Comparison of ENCODE assay signal across 19 mouse cellular contexts in the genomic region with DNA sequence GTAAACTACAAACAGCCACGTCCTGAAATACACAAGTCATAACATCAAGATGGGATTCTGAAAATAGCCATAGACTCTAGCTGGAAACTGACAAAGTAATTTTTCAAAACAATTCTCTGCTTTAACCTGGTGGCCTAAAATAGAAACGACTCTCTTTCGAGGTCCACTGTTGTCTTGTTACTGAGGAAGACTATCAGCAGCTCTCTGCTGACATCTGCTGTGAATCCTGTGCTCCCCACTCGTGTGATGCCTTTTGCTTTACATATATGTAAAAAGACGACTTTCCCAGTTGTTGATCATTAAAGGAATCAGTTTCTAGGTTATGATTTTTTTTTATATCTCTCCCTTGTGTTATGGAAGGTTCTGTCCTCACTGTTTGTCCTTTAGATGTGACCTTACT.
DNase-seq lines count a peak whose midpoint lies in the region; ATAC-seq and TF ChIP-seq lines count a peak whose summit lies in the region.
"Had no signal": no experiment of that assay in that cellular context is flagged by ENCODE, and none has a peak within 500 bp of the region (broad histone marks: within the 10 kb centered on the region; RNA-seq: fewer than 3 reads in every experiment).

No protein-coding gene starts in this region.

- no peak for DNase-seq in heart, adult 8-10 months (ENCODE audit: low spot score)
- DNase-seq in kidney, adult 2 months: no peak
- DNase-seq in kidney, adult 9 months: no peak
- DNase-seq in midbrain, postnatal 0 days (ENCODE audit: low spot score): peak; percentile 32
- DNase-seq in midbrain, embryonic 10.5 days (ENCODE audit: low spot score): no peak
- DNase-seq: adrenal gland, postnatal 14 days; cerebellum, adult 9-11 months; retina, postnatal 1 day had no signal

- TF ChIP-seq CTCF in kidney, adult 2 months (conservative IDR thresholded peaks at IDR 0.05; ENCODE audit: insufficient read depth, insufficient read length, low read depth, low read length): peak; percentile 32; the same call in 1 of the 2 replicates
- peak; percentile 63 for TF ChIP-seq CTCF in midbrain, postnatal 0 days (IDR thresholded peaks at IDR 0.05)

- H3K9ac ChIP-seq in heart, embryonic 13.5 days: peak overlapping the region; percentile 68; the same call in 1 of the 2 replicates
- no peak overlapping the region for H3K9ac ChIP-seq in midbrain, postnatal 0 days (replicated peaks; ENCODE audit: low read length, poor library complexity, severe bottlenecking)
- H3K9ac ChIP-seq: kidney, embryonic 15.5 days; limb, embryonic 13.5 days; lung, embryonic 15.5 days; midbrain, embryonic 12.5 days had no signal

- no peak for TF ChIP-seq POLR2A in kidney, adult 2 months (IDR thresholded peaks at IDR 0.05; ENCODE audit: low read depth, low read length)

- peaks cover 50% of the 10 kb centered on the region for H3K4me1 ChIP-seq in heart, embryonic 13.5 days
- H3K4me1 ChIP-seq in kidney, adult 2 months (ENCODE audit: control insufficient read depth, insufficient read depth, low read length): 0 out of 2 replicates have a peak, but pooled peaks cover 3% of the 10 kb centered on the region
- no peaks in the 10 kb centered on the region for H3K4me1 ChIP-seq in midbrain, postnatal 0 days (ENCODE audit: insufficient read depth, low read length)
- peaks cover 31% of the 10 kb centered on the region for H3K4me1 ChIP-seq in midbrain, embryonic 10.5 days
- H3K4me1 ChIP-seq: limb, embryonic 13.5 days had no signal

- H3K4me2 ChIP-seq in heart, embryonic 13.5 days: no peak overlapping the region
- H3K4me2 ChIP-seq in midbrain, postnatal 0 days (ENCODE audit: low read depth, low read length, poor library complexity, severe bottlenecking): no peak overlapping the region
- H3K4me2 ChIP-seq: kidney, embryonic 15.5 days; limb, embryonic 13.5 days; lung, embryonic 15.5 days; midbrain, embryonic 12.5 days had no signal

- H3K27me3 ChIP-seq in heart, embryonic 13.5 days (replicated peaks): no peaks in the 10 kb centered on the region
- H3K27me3 ChIP-seq in kidney, adult 2 months (replicated peaks; ENCODE audit: control insufficient read depth, insufficient read depth, low read length): no peaks in the 10 kb centered on the region
- H3K27me3 ChIP-seq in midbrain, postnatal 0 days (ENCODE audit: insufficient read depth, low read length): no peaks in the 10 kb centered on the region
- H3K27me3 ChIP-seq in midbrain, embryonic 10.5 days (ENCODE audit: low read depth, poor library complexity, severe bottlenecking): peaks cover 24% of the 10 kb centered on the region
- H3K27me3 ChIP-seq: kidney, embryonic 15.5 days; limb, embryonic 13.5 days; lung, embryonic 15.5 days had no signal

- ATAC-seq in heart, embryonic 13.5 days (ENCODE audit: extremely low read depth, insufficient number of reproducible peaks, low FRiP score, low TSS enrichment): no peak
- no peak for ATAC-seq in midbrain, postnatal 0 days (ENCODE audit: low FRiP score)
- ATAC-seq in megakaryocyte progenitor cell, adult 5-6 weeks (replicated peaks; ENCODE audit: poor library complexity): no peak
- ATAC-seq in megakaryocyte, adult 5-6 weeks (ENCODE audit: poor library complexity, severe bottlenecking): no peak
- ATAC-seq: CD4-positive, CD25-positive, alpha-beta regulatory T cell, adult 4 months; forebrain, embryonic 16.5 days; hindbrain, embryonic 16.5 days had no signal

- peaks cover 39% of the 10 kb centered on the region for H3K36me3 ChIP-seq in heart, embryonic 13.5 days
- peaks cover 3% of the 10 kb centered on the region; the same call in 1 of the 2 replicates for H3K36me3 ChIP-seq in kidney, adult 2 months (ENCODE audit: control insufficient read depth, insufficient read depth, low read length)
- 0 out of 2 replicates have a peak, but pooled peaks cover 9% of the 10 kb centered on the region for H3K36me3 ChIP-seq in midbrain, postnatal 0 days (ENCODE audit: insufficient read depth, low read length)
- peaks cover 57% of the 10 kb centered on the region for H3K36me3 ChIP-seq in midbrain, embryonic 10.5 days

- no peaks in the 10 kb centered on the region for H3K9me3 ChIP-seq in heart, embryonic 13.5 days
- H3K9me3 ChIP-seq in midbrain, postnatal 0 days (ENCODE audit: low read length): no peaks in the 10 kb centered on the region
- no peaks in the 10 kb centered on the region for H3K9me3 ChIP-seq in midbrain, embryonic 10.5 days (replicated peaks)
- H3K9me3 ChIP-seq: kidney, embryonic 15.5 days; limb, embryonic 13.5 days; lung, embryonic 15.5 days; midbrain, embryonic 12.5 days had no signal

- H3K4me3 ChIP-seq in heart, embryonic 13.5 days: no peak overlapping the region
- H3K4me3 ChIP-seq in kidney, adult 2 months (ENCODE audit: insufficient read depth, low read depth, low read length): no peak overlapping the region
- H3K4me3 ChIP-seq in midbrain, postnatal 0 days (ENCODE audit: low read depth, low read length): no peak overlapping the region
- H3K4me3 ChIP-seq in midbrain, embryonic 10.5 days: no peak overlapping the region
- H3K4me3 ChIP-seq: kidney, embryonic 15.5 days; limb, embryonic 13.5 days; lung, embryonic 15.5 days; midbrain, embryonic 12.5 days; myocyte had no signal

- H3K27ac ChIP-seq in heart, embryonic 13.5 days (replicated peaks): peak overlapping the region; percentile 75
- H3K27ac ChIP-seq in kidney, adult 2 months (ENCODE audit: insufficient read depth, low read depth, low read length): no peak overlapping the region
- H3K27ac ChIP-seq in midbrain, postnatal 0 days (ENCODE audit: low read depth, low read length): no peak overlapping the region
- H3K27ac ChIP-seq in midbrain, embryonic 10.5 days (replicated peaks): no peak overlapping the region
- H3K27ac ChIP-seq: kidney, embryonic 15.5 days; limb, embryonic 13.5 days; lung, embryonic 15.5 days; midbrain, embryonic 12.5 days had no signal

- 36% methylated on average over 5 of the region's 5 CpGs for WGBS in heart, embryonic 13.5 days
- WGBS in kidney, adult 2 months: 38% methylated on average over 5 of the region's 5 CpGs
- WGBS in midbrain, postnatal 0 days: 51% methylated on average over 5 of the region's 5 CpGs
- 80% methylated on average over 5 of the region's 5 CpGs for WGBS in midbrain, embryonic 10.5 days
